Mouse (Mus musculus) left cerebral cortex, postnatal 10 days (tissue): Measurements from ENCODE around the gene Bend5. TPM values are rescaled to one million over a fixed set of nuclear protein-coding genes. Genes with fewer than 3 reads are reported as not detected.

Source experiments
- DNase-seq, 2 experiments: peaks; one replicate each; pipeline ENCODE4 v3.0.0; 2021 to 2022; ENCODE audit warnings: low spot score in 2 of 2, mixed read lengths in 1 of 2; ENCODE audit errors: extremely low spot score in 1 of 2
- intact Hi-C: fragments of 180-260 bp; cut with DNase I; formaldehyde crosslinking; loops from one replicate; pipeline ENCODE4 v1.15.1; 2025
- total RNA-seq, 2 experiments: library from RNA; stranded (reverse); gene quantifications; 2 replicates each; pipeline ENCODE4 v1.2.3; 2021

Gene Bend5
- total RNA-seq, 2 experiments from 2014 or later: 18.4 to 20.6 TPM

DNA sequence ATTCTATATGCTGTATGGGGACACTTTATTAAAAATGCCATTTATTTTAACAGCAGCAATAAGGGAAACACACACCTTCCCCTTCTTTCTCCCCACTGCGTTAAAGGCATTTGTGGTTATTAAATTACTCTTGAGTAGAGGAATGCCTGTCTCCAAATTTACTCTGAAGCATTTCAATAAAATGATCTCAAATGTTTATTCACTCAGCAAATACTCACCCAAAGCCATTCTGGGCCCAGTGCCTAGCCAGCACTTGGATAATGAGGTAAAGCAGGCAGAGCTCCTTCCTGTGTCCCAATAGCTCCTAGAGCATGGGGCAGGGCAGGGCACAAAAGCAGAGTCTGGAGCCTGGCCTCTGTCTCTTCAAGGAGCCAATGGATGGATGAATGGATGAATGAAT is 58.2 kb downstream of the Bend5 start:
- intact Hi-C loops: no loop called here
- no peak for DNase-seq

DNA sequence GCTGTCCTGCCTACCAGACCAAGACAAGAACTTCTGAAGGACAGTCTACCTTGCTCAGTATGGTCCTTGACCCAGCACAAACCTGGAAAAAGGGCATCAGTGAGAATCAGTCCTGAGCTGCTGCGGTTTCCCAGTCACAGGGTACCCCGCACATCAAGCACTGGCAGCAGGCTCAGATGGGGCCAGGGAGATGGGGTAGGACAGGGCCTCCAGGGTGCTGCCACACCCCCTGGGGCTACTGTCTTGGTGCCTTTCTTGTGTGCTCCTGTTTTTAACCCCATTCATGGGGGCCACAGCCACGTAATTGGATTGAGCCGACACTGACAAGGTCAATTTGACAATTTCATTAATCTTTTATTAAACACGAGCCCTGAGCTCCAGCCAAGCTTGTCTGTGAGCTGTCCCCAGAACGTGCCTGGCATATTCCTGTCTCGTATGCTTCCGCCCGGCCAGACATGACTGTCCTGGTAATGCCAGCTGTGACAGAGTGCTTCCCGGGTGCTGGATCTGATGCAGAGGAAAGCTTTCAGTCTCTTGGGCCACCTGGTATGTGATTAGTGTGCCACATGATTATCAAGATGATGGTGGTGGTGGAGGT is 60.7 kb downstream of the Bend5 start:
- intact Hi-C loops: no loop called here
- no peak for DNase-seq

- DNase-seq: no peak
- intact Hi-C loops: no loop called here
Measured at GRCm38 (mm10) chr4:111477507-111477906, 62.7 kb downstream of the Bend5 start.

- intact Hi-C loops: no loop called here
- no peak for DNase-seq
Measured at GRCm38 (mm10) chr4:111483499-111483898, 68.7 kb downstream of the Bend5 start.

- DNase-seq: peak in 1 of 2 experiments; percentile 36
- intact Hi-C loops: no loop called here
Measured at GRCm38 (mm10) chr4:111485189-111485588, 70.4 kb downstream of the Bend5 start.

DNA sequence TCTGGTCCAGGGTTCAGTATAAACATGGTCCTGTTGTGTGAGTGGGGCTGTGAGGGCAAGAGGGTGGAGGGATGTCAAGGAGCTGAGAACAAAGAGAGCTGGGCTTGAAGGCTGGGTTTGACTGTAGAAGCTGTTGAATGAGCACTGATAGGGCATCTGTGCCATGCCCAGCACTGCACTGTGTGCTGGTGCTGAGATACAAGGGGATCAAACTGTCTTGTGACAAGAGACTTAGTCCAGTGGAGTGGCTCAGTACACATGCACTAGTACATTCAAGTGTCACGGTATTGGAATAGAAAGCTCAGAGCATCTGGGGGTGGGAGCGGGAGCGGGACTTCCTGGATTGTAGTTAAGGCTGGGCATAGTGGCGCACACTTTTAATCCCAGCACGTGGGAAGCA is 71.4 kb downstream of the Bend5 start:
- intact Hi-C loops: no loop called here
- no peak for DNase-seq

DNA sequence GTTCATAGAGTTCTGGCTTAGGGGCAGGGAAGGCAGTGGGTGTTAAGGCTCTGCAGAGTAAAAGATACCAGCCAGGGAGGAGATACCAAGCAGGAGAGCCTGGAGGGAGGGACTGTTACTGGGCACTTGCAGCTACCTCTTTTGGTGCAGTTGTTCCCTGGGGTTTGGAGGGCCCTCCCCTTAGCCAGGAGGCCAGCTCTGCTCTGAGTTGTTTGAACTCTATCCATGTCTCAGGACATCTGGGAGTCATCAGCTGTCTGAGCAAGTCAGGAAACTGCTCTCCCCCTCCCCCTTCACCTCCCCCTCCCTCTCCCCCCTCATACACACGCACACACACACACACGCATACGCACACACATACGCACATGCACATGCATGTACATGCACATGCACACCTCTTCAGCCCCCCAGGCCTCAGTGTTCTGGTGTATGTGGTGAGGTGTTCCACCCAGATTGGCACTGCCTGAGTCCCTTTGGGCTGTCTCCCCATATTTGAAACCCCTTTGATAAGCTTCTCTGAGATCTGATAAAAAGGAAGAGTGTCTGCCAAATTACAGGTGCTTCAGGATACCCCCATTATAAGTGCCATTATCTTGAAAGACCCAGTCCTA is 72.5 kb downstream of the Bend5 start:
- intact Hi-C loops: no loop called here
- DNase-seq: no peak

DNA sequence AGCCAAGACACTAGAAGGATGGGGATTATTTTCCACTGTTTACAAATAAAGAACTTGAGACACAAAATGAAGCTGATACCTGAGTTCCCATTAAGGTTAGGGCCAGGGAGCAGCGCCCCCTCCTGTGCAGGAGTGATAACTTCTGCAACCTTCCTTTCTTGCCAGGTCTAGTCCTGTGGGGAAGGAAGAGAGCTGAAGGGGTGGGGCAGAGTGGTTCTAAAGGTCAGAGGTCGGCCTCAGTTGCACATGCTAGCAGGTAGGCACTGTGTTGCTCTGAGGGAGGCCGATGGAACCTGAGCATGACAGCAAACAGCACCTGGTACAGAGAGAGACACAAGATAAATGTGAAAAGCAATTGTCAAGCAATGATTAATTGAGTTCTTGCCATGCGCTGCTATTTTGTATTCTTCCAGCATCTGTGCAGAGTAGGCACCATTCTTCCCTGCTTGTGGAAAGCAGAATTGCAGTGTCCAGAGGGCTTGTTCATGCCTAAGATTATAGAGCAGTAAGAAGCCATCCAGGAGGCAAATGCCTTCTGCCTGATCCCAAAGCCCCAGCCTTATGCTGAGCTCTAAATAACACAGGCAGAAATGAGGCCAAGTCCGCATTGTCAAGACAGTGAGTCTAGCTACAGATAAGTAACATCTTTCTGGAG is 79.1 kb downstream of the Bend5 start:
- intact Hi-C loops: loop anchor here (10.0 kb wide), 1 partner anchor 159 kb away; no protein-coding TSS in a partner anchor
- peak in 1 of 2 experiments; percentile 30 for DNase-seq

- intact Hi-C loops: loop anchor here (1.0 to 10.0 kb wide), 2 partner anchors 130 to 161 kb away; no protein-coding TSS in a partner anchor
- DNase-seq: peak; percentile 36 to 74
Measured at GRCm38 (mm10) chr4:111495949-111496348, 81.1 kb downstream of the Bend5 start.

DNA sequence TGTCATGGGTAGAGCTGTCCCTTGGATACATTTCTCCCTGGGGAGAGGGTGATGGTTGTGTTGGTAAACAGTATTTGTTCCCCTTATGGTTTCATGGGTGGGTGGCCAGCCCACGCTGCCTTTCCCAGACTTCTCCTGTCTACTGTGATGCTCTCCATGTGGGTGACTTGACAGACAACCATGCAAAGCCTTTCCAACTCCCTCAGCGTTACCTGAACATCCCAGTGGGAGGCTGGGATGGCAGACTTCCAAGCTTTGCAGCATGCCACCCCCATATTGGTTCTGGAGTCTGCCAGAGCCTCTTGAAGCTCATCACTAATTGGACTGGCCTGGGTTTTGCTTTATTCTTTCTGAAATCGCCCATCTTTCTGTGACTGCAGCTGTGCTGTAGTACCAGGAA is 83.9 kb downstream of the Bend5 start:
- DNase-seq: peak; percentile 23 to 53
- intact Hi-C loops: loop anchor here (10.0 kb wide), 1 partner anchor 164 kb away; no protein-coding TSS in a partner anchor

- DNase-seq: no peak
- intact Hi-C loops: no loop called here
Measured at GRCm38 (mm10) chr4:111501441-111501840, 86.6 kb downstream of the Bend5 start.

GRCm38 (mm10) chr4:111502965-111503727 is 88.3 kb downstream of the Bend5 start:
- no peak for DNase-seq
- intact Hi-C loops: no loop called here

DNA sequence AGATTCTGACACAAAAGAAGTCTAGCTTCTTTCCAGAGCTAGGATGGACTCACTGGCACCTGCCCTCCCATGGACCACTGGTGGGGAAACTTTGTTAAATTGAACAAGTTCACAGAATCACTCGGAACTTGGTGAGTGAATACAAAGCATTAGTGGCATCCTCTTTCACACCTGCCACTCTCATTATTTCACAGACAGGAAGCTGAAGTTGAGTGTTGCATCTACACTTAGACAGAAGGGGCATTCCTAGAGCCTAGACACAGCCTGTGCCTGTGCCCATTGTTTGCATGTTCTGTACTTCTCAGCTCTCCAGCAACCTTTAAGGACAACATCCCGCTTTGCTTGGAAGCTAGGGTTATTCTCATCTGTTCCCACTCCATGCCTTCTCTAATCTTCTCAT is 90.1 kb downstream of the Bend5 start:
- intact Hi-C loops: no loop called here
- DNase-seq: no peak
